In genomic region chr13:111867763-111868725, GRCm38 (mm10) we compare ENCODE assay signal across 9 mouse cellular contexts. TPM values are rescaled to one million over a fixed set of nuclear protein-coding genes. Genes with fewer than 3 reads are reported as not detected.
DNase-seq lines count a peak whose midpoint lies in the region; ATAC-seq and TF ChIP-seq lines count a peak whose summit lies in the region.
"Had no signal": no experiment of that assay in that cellular context is flagged by ENCODE, and none has a peak within 500 bp of the region (broad histone marks: within the 10 kb centered on the region; RNA-seq: fewer than 3 reads in every experiment).

No protein-coding gene starts in this region.

- TF ChIP-seq CTCF in hindbrain, postnatal 0 days (IDR thresholded peaks at IDR 0.05; ENCODE audit: low read depth), result peak; percentile 28
- TF ChIP-seq CTCF in left cerebral cortex, adult 2 months (IDR thresholded peaks at IDR 0.05), result no peak; the same call in 1 of the 2 replicates

- H3K4me2 ChIP-seq in hindbrain, postnatal 0 days (ENCODE audit: low read depth, low read length), result peak overlapping the region; percentile 22; the same call in 1 of the 2 replicates

- peak overlapping the region; percentile 61 for H3K27ac ChIP-seq in hindbrain, postnatal 0 days
- H3K27ac ChIP-seq in left cerebral cortex, adult 2 months, result peak overlapping the region; percentile 16; the same call in 1 of the 2 replicates

- intact Hi-C loops in left cerebral cortex, adult 2 months (cut with DNase I), result no loop called here

- no peaks in the 10 kb centered on the region for H3K36me3 ChIP-seq in hindbrain, postnatal 0 days (ENCODE audit: insufficient read depth, low read length)
- H3K36me3 ChIP-seq: G1E had no signal

- peak; percentile 78 for ATAC-seq in hindbrain, postnatal 0 days

- no peaks in the 10 kb centered on the region for H3K27me3 ChIP-seq in hindbrain, postnatal 0 days (ENCODE audit: insufficient read depth, low read length)

- peaks cover 13% of the 10 kb centered on the region; the same call in 1 of the 2 replicates for H3K4me1 ChIP-seq in hindbrain, postnatal 0 days (ENCODE audit: insufficient read depth, low read length)

- no peaks in the 10 kb centered on the region for H3K9me3 ChIP-seq in hindbrain, postnatal 0 days (ENCODE audit: low read length)

- no peak overlapping the region for H3K4me3 ChIP-seq in hindbrain, postnatal 0 days (ENCODE audit: low read length)
- peak overlapping the region; percentile 6; the same call in 1 of the 2 replicates for H3K4me3 ChIP-seq in left cerebral cortex, adult 2 months

- WGBS in hindbrain, postnatal 0 days, result 54% methylated on average over 31 of the region's 31 CpGs

- DNase-seq in CD8-positive naive resting alpha-beta T cell, adult 2 months (ENCODE audit: low read depth in 2 of 2, low spot score in 2 of 2), result peak; percentile 48 to 70
- peak; percentile 78 for DNase-seq in embryo, embryonic 11 days
- peak; percentile 41 for DNase-seq in gastrocnemius, postnatal 10 days
- DNase-seq in hindbrain, postnatal 0 days (ENCODE audit: low spot score), result peak; percentile 67
- DNase-seq in left cerebral cortex, adult 2 months (ENCODE audit: extremely low spot score in 1 of 2, low spot score in 2 of 2), result peak; percentile 25 to 27
- peak; percentile 48 for DNase-seq in lung, postnatal 25 days (ENCODE audit: low spot score)
- DNase-seq in ovary, postnatal 14 days (ENCODE audit: low spot score), result peak; percentile 46
- peak; percentile 87 for DNase-seq in thymus, postnatal 0 days (ENCODE audit: low spot score)

- peak overlapping the region; percentile 14; the same call in 1 of the 2 replicates for H3K9ac ChIP-seq in hindbrain, postnatal 0 days (replicated peaks; ENCODE audit: low read length)

RNA-seq across cellular contexts. Expression of gene Map3k1, which starts 59.3 kb away (rescaled TPM):
- 10 to 100 TPM; 19.0 to 24.4 TPM for total RNA-seq in gastrocnemius, postnatal 10 days (2021)
- total RNA-seq in hindbrain, postnatal 0 days (2014; rRNA removed), result 36.3 and 45.3 TPM in 2 replicates
- polyA plus RNA-seq in hindbrain, postnatal 0 days (2015; fragmentation: Nextera tagmentation; extraction: Ambion mirVana), result 15.3 and 19.2 TPM in 2 replicates
- total RNA-seq in left cerebral cortex, adult 2 months (2021), result 10 to 100 TPM in 1 of 2 experiments, 1 to 10 TPM in 1; 8.8 to 11.1 TPM
- 35.8 and 42.7 TPM in 2 replicates for polyA plus RNA-seq in thymus, postnatal 0 days (2015; fragmentation: Nextera tagmentation; extraction: Ambion mirVana)

Comparison
In these comparisons a context has a peak if more than half of its experiments do, and no peak if none do; other contexts are left out.
1. DNase-seq: peak in every context shown above with its lines; median percentile 87 in thymus, postnatal 0 days; 78 in embryo, embryonic 11 days; 67 in hindbrain, postnatal 0 days; 59 in CD8-positive naive resting alpha-beta T cell, adult 2 months; 48 in lung, postnatal 25 days; 46 in ovary, postnatal 14 days; 41 in gastrocnemius, postnatal 10 days; 26 in left cerebral cortex, adult 2 months.